Mouse (Mus musculus) lung, adult 18-20 months (tissue): ENCODE data around the gene Wnt9a.
A peak's percentile ranks its signal among the peaks of the same experiment; 100 is the strongest.
"Not testable (repeated sequence)": the region's sequence is repeated elsewhere in the genome, so short reads cannot be mapped to it uniquely, and the experiment has no call there.

Source experiments
- DNase-seq, 2 experiments: peaks; one replicate each; pipeline ENCODE4 v3.0.0; 2022; ENCODE audit warnings: mixed read lengths in 2 of 2

Wnt9a gene

GRCm38 (mm10) chr11:59306461-59307421 is at the start of gene Wnt9a:
Gene Wnt9a (plus strand): TSS chr11:59306928.
- DNase-seq = peak; percentile 57 to 66

GRCm38 (mm10) chr11:59259647-59260046 is 47.1 kb upstream of the Wnt9a start:
- no peak for DNase-seq

GRCm38 (mm10) chr11:59260706-59261493 is 45.8 kb upstream of the Wnt9a start:
- DNase-seq = peak; percentile 77 to 83

GRCm38 (mm10) chr11:59262308-59262707 is 44.4 kb upstream of the Wnt9a start:
- no peak for DNase-seq

- DNase-seq = peak; percentile 61 to 68
These were observed 42.7 kb upstream of the Wnt9a start for GRCm38 (mm10) chr11:59263870-59264563.

- no peak for DNase-seq
These were observed 42.1 kb upstream of the Wnt9a start for GRCm38 (mm10) chr11:59264593-59264992.

- no peak for DNase-seq
These were observed 41.4 kb upstream of the Wnt9a start for GRCm38 (mm10) chr11:59265154-59265813.

- DNase-seq = no peak
These were observed 40.0 kb upstream of the Wnt9a start for GRCm38 (mm10) chr11:59266727-59267126.

GRCm38 (mm10) chr11:59274184-59274583 is 32.5 kb upstream of the Wnt9a start:
- DNase-seq = peak; percentile 18 to 54

- DNase-seq = no peak
These were observed 29.9 kb upstream of the Wnt9a start for GRCm38 (mm10) chr11:59276877-59277276.

GRCm38 (mm10) chr11:59278047-59278446 is 28.7 kb upstream of the Wnt9a start:
- DNase-seq = no peak

GRCm38 (mm10) chr11:59282111-59282510 is 24.6 kb upstream of the Wnt9a start:
- DNase-seq = no peak

GRCm38 (mm10) chr11:59282933-59283332 is 23.8 kb upstream of the Wnt9a start:
- peak; percentile 78 to 85 for DNase-seq

GRCm38 (mm10) chr11:59284146-59284545 is 22.6 kb upstream of the Wnt9a start:
- no peak for DNase-seq

GRCm38 (mm10) chr11:59289706-59290105 is 17.0 kb upstream of the Wnt9a start:
- no peak for DNase-seq

- DNase-seq = no peak
These were observed 15.9 kb upstream of the Wnt9a start, which contains the start of gene Wnt3a for GRCm38 (mm10) chr11:59290702-59291303. Gene Wnt3a (minus strand): TSS chr11:59290752.

- peak; percentile 74 to 77 for DNase-seq
These were observed 13.1 kb upstream of the Wnt9a start for GRCm38 (mm10) chr11:59293616-59294015.

- peak in 1 of 2 experiments; percentile 49 for DNase-seq
These were observed 8.8 kb upstream of the Wnt9a start for GRCm38 (mm10) chr11:59297941-59298340.

GRCm38 (mm10) chr11:59300185-59300584 is 6.5 kb upstream of the Wnt9a start:
- no peak for DNase-seq

GRCm38 (mm10) chr11:59301053-59301452 is 5.7 kb upstream of the Wnt9a start:
- DNase-seq = not testable (repeated sequence)

GRCm38 (mm10) chr11:59302700-59303569 is 3.8 kb upstream of the Wnt9a start:
- DNase-seq = peak; percentile 84 to 88
